Mouse (Mus musculus): ENCODE results near the gene 1700029H14Rik.

1700029H14Rik gene

GRCm38 (mm10) chr8:13541526-13541925 is 20.7 kb downstream of the 1700029H14Rik start:
- no peak for DNase-seq (ENCODE audit: low spot score)

- DNase-seq (ENCODE audit: low spot score) = no peak
Observed at GRCm38 (mm10) chr8:13540122-13540521, 22.1 kb downstream of the 1700029H14Rik start.

DNA sequence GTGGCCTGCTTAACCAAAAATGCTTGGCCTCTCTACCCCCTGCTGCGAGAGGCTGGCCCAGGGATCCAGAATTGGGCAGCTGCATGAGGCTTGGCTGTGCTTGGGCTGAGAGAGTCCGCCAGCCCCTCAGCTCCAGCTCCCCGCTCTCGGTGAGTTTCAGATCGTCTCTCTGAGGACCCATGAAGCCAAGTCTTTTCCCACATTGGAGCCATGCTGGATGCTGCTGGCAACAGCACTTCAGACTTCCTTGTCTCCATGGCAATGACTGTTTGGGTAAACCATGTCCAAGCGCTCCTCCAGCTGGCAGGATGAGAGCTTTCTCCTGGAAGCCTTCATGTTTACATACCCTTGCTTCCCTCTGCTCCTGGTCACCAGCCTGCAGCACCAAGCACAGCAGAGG is 23.4 kb downstream of the 1700029H14Rik start:
- DNase-seq (ENCODE audit: low spot score) = no peak

DNA sequence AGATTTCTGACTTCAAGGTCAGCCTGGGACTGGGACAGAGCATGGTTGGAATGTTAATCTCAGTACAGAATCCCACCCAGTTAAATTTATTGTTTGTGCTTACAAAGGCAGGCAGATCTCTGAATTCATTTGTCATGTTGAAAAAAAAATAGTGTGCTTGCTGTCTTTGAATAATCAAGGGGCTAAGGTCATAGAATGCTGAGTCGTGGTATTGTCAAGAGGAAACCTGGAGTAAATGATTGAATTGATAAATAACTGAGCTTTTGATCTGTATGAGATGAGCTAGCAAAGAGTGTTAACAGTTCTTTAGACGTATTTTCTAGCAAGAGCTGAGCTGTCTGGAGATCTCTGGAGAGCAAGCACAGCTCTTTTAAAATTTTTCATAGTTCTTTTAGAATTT is 25.2 kb downstream of the 1700029H14Rik start:
- no peak for DNase-seq (ENCODE audit: low spot score)

DNA sequence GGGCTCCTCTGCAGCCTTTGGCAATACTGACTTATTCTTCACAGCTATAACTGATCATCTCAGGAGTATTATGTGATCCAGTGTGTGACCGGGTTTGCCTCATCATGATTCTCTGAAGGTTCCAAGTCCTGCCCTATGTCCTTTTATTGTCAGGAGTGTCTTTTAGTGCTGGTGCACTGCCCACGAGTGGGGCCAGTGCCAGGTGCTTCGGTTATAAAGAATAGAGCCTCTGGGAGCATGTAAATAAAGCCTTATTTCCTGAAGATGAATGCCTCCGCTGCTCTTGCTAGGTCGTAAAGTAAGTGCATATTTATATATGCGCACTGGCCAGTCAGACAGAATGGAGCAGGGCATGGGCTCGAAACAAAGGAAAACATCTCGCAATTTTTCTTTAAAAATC is 29.1 kb downstream of the 1700029H14Rik start:
- DNase-seq (ENCODE audit: low spot score) = no peak

DNA sequence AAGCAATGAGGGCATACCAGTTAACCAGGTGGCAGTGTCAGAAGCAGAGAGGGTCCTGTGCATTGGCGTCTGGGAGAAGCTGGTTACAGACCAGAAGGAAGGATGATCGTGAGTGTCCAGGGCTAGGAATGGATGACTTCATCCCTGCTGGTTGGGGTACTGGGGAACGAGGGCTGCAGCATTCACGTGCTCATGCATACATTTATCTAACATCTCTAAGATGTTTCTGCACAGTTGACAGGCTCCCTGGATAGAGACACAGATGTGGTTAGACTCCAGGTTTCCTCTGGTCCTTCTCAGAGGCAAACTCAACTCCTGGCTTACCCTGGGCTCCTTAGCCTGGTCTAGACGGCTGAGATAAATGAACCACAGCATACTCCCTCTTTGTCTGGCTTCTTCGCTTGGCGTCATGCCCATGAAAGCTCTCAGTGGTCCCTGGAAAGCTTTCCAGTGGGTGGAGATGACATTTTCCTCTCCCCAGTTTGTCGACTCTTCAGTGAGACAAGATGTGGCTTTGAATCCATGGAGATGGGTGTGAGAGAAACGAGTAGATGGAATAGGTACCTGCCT is 30.6 kb downstream of the 1700029H14Rik start:
- no peak for DNase-seq (ENCODE audit: low spot score)

GRCm38 (mm10) chr8:13530941-13531340 is 31.3 kb downstream of the 1700029H14Rik start:
- DNase-seq (ENCODE audit: low spot score) = no peak

GRCm38 (mm10) chr8:13530401-13530800 is 31.9 kb downstream of the 1700029H14Rik start:
- no peak for DNase-seq (ENCODE audit: low spot score)

GRCm38 (mm10) chr8:13529891-13530316 is 32.4 kb downstream of the 1700029H14Rik start:
- no peak for DNase-seq (ENCODE audit: low spot score)

DNA sequence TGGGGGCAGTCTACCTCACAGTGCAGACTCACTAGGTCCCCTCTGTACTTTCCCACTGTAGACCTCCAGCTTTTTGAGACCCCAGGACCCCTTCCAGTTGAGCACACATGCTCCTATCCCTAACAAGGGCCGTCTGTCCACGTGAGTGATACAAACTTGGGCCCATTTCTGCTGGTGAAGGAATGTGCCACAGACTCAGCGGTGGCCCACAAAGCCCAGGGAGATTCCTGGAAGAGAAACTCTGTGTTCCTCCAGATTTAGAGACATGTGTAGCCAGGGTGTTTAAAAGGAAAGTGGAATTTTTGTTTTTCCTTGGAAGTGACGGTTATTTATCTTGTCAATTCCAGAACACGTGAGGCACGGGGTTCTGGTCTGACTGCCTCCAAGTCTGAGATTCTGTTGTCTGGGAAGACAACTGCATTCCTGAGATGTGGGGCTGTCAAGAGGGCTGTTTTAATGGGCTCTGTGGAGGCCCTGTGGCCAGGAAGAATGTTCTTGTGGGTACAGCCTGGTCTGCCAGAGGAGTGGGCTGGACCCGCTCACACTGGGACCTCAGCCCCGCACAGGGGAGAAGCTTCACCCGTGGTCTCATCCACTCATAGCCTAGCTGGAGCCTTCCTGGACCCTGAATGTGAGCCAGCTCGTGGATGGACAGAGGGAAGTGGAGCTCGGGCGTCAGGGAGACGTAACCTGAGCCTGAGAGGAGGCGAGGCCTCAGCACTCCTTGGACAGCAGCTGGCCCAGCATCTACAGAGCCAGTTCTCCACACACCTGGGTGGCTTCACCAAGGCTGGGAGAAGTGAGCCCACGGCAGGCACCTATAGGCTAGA is 33.0 kb downstream of the 1700029H14Rik start:
- peak; percentile 34 for DNase-seq (ENCODE audit: low spot score)

DNA sequence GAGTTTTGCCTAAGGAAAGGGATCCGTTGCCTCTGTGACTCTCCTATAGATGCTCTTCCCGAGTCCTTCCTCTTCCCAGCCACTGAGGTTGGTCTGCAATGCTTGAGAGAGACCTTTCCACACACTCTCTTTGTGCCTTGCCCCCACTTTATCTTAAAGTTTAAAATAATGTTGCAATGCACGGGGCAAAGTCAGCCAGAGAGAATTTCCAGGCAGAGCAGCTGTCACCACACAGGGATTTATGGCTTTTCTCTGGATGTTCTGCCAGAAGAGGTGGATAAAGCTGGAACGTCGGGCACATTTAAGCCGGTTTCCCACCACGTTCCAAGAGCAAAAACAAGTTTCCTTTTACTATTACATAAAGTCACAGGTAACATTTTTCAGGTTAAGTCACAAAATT is 40.9 kb downstream of the 1700029H14Rik start:
- DNase-seq (ENCODE audit: low spot score) = no peak

DNA sequence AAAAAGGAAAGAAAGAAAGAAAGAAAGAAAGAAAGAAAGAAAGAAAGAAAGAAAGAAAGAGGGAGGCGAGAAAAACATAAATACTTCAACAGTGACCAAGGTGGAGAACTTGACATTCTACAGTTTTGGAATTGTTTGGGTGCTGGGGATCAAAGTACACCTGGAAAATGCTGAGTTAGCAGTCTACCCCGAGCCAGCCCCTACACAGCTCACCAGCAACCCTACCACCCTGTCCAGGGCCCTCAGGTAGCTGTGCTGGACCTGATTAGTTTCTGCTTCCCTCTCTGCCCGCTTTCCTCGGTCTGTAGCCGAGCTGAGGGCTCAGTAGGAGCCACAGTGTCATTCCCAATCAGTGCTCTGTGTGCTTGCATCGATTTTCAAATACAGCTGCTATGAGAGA is 41.9 kb downstream of the 1700029H14Rik start:
- DNase-seq (ENCODE audit: low spot score) = no peak

- DNase-seq (ENCODE audit: low spot score) = no peak
Observed at GRCm38 (mm10) chr8:13519503-13519902, 42.8 kb downstream of the 1700029H14Rik start.

- no peak for DNase-seq (ENCODE audit: low spot score)
Observed at GRCm38 (mm10) chr8:13517284-13517781, 44.9 kb downstream of the 1700029H14Rik start.

GRCm38 (mm10) chr8:13516728-13517127 is 45.5 kb downstream of the 1700029H14Rik start:
- DNase-seq (ENCODE audit: low spot score) = no peak

DNA sequence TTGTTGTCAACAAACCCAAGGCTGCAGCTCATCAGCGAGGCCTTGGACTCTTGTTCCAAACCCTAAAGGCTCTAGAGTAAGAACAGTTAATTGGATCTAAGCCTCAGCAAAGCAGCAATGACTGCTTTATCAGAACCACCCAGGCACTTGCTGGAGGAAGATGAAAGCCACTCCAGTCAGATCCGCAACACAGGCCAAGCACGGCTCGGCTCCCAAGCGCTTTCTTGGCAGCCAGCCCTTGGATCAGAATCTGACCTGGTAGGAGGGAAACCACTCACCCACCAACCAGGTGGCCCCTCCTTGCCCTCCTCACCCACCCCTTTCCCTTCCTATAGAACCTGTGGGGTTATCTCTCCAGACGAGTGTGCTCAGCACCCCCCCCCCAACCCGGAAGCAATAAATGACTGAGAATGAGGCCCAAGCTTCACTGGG is 46.2 kb downstream of the 1700029H14Rik start:
- no peak for DNase-seq (ENCODE audit: low spot score)

DNA sequence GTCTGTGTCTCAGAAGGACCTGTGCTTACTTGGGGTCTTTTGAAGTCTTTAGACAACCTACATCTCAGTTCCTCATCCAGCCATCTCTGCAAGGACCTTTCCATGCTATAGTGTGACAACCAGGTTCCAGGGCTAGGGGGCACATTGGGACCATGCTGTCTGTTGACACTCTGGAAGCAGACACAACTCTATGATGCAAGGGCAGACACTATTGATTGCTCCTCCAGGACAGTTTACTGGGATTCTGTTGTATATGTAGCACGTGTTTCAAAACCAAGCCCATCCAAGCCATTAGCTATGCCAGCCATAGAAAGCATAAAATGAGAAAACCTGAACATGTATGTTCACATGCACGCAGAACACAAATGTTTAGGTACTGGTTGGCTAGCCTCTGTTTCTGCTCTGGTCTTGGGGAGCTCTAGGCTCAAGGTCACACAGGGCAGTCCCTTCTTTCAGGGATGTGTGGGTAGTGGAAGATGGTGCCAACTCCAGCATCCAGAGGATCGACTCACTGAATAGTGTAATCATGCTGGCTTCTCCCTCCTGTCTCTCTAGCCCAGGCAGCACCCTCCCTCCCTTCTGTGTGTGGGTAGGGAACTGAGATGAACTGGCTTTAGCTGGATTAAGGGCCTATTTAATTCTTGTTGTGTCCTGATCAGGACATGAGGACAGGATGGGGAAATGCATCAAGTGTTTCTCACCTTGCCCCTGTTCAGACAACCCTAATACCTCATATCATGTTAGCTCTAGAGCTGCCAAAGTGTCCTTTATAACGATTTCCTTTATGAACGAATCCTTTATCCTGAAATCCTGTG is 48.5 kb downstream of the 1700029H14Rik start:
- DNase-seq (ENCODE audit: low spot score) = no peak

GRCm38 (mm10) chr8:13512677-13513076 is 49.6 kb downstream of the 1700029H14Rik start:
- no peak for DNase-seq (ENCODE audit: low spot score)

GRCm38 (mm10) chr8:13512016-13512415 is 50.2 kb downstream of the 1700029H14Rik start:
- no peak for DNase-seq (ENCODE audit: low spot score)

DNA sequence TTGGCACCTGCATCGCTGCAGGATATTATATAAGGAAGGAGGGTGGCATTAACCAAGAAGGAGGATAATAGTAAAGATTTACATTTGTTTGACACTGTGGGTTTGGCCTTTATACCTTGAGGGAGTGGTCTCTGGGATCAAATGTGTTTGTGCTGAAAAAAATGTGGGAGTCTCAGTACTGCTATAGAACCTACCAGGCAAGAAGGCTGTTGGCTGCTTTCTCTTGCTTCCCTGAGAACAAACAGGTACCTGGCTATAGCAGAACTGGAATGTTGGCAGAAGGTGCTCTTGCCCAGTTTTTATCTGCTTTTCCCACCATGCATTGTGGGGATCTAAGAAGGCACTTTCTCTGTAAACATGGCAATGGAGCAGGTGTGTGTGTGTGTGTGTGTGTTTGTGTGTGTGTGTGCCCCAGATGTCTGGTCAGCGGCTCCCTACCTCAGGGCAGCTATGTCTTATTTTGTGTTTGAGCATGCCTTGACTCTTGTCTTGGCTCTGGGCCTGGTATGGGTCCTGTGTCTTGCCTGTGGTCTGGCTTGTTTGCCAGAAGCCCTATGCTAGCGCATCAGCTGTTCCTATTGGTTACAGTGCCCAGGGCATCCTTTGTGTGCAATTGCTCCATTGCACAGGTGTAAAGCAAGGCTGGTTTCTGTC is 54.9 kb downstream of the 1700029H14Rik start:
- DNase-seq (ENCODE audit: low spot score) = no peak

DNA sequence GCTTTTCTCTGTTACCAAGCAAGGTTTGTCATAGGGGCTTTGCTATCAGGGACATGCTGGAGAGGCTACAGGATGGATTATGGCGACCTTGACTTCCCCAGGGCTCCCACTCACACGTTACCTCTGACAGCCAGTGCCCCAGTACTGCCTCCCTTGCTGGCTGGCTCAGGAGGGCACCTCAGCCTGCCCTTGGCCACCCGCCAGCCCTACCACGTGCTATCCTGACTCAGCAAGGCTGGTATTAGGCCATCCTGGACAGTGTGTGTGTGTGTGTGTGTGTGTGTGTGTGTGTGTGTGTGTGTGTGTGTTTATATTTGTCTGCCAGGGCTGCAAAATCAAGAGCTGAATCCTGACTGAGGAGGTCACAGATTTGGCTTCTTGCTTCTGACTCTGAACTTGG is 55.4 kb downstream of the 1700029H14Rik start:
- DNase-seq (ENCODE audit: low spot score) = no peak
